Mouse (Mus musculus) C2C12 (cell line): ENCODE results near the gene Etnk2.

Experiments
- CEBPB ChIP-seq: IDR thresholded peaks from one replicate; pipeline ENCODE4 v1.6.1; 2011; ENCODE audit warnings: low read depth, mild to moderate bottlenecking, control low read depth, moderate library complexity
- CTCF ChIP-seq: IDR thresholded peaks from one replicate; pipeline ENCODE4 v1.5.1; 2011; ENCODE audit not compliant: control insufficient read depth, insufficient read depth, insufficient read length
- MAX ChIP-seq: IDR thresholded peaks from one replicate; pipeline ENCODE4 v1.6.1; 2011; ENCODE audit warnings: mild to moderate bottlenecking, control low read depth
- MYOD1 ChIP-seq: IDR thresholded peaks from one replicate; pipeline ENCODE4 v1.6.1; 2011; ENCODE audit warnings: low read depth; ENCODE audit not compliant: control insufficient read depth, insufficient read length
- MYOG ChIP-seq: IDR thresholded peaks from one replicate; pipeline ENCODE4 v1.6.1; 2011; ENCODE audit not compliant: control insufficient read depth, insufficient read length; ENCODE audit errors: extremely low read depth
- USF1 ChIP-seq: IDR thresholded peaks from one replicate; pipeline ENCODE4 v1.6.1; 2011; ENCODE audit warnings: low read depth, mild to moderate bottlenecking, control low read depth, moderate library complexity

- no peak for TF ChIP-seq MAX
- TF ChIP-seq CTCF: no peak
- no peak for TF ChIP-seq USF1
- TF ChIP-seq CEBPB: no peak
- TF ChIP-seq MYOD1: no peak
- TF ChIP-seq MYOG: no peak
These were observed 12.4 kb downstream of the Etnk2 start for GRCm38 (mm10) chr1:133375696-133376346.
